Mouse (Mus musculus) neural tube, embryonic 14.5 days (tissue): ENCODE data around the gene Ccs. TPM values are rescaled to one million over a fixed set of nuclear protein-coding genes. Genes with fewer than 3 reads are reported as not detected.
"Not testable (repeated sequence)": the region's sequence is repeated elsewhere in the genome, so short reads cannot be mapped to it uniquely, and the experiment has no call there.

ENCODE experiments used
- ATAC-seq: fragments of 200-750 bp; cut with Nextera tagmentation; 2 replicates; pipeline ENCODE4 v1.8.0; 2017; ENCODE audit warnings: low read depth, mild to moderate bottlenecking, moderate TSS enrichment, moderate library complexity
- H3K27ac ChIP-seq: fragments of 300-500 bp; sonication (generic); 2 replicates; pipeline ENCODE4 v1.5.1; 2014; ENCODE audit warnings: low read depth, mild to moderate bottlenecking, control low read depth, low read length, moderate library complexity, mixed read lengths
- H3K27me3 ChIP-seq: fragments of 300-500 bp; sonication (generic); 2 replicates; pipeline ENCODE4 v1.6.1; 2014; ENCODE audit warnings: low read length; ENCODE audit not compliant: control insufficient read depth, insufficient read depth
- H3K36me3 ChIP-seq: fragments of 300-500 bp; sonication (generic); 2 replicates; pipeline ENCODE4 v1.6.1; 2014; ENCODE audit warnings: low read length, mixed read lengths; ENCODE audit not compliant: control insufficient read depth, insufficient read depth
- H3K4me1 ChIP-seq: fragments of 300-500 bp; sonication (generic); 2 replicates; pipeline ENCODE4 v1.6.1; 2014; ENCODE audit warnings: low read length; ENCODE audit not compliant: control insufficient read depth, insufficient read depth
- H3K4me2 ChIP-seq: fragments of 300-500 bp; sonication (generic); 2 replicates; pipeline ENCODE4 v1.6.1; 2014; ENCODE audit warnings: mild to moderate bottlenecking, low read depth, low read length, control low read depth
- H3K4me3 ChIP-seq: fragments of 300-500 bp; sonication (generic); 2 replicates; pipeline ENCODE4 v1.5.1; 2014; ENCODE audit warnings: low read depth, low read length, control low read depth, mixed read lengths
- H3K9ac ChIP-seq: fragments of 300-500 bp; sonication (generic); replicated peaks from 2 replicates; pipeline ENCODE4 v1.6.1; 2014; ENCODE audit warnings: low read depth, mild to moderate bottlenecking, control low read depth, low read length, mixed read lengths
- H3K9me3 ChIP-seq: fragments of 300-500 bp; sonication (generic); 2 replicates; pipeline ENCODE4 v1.6.1; 2016; ENCODE audit warnings: low read length; ENCODE audit not compliant: control insufficient read depth
- WGBS: fragments of 180-500 bp; shearing (Covaris S2); extraction: QIAGEN DNeasy Blood & Tissue Kit; methylation state at CpG from one replicate; pipeline ENCODE4 v1.1.7; 2014; 5-methylcytosine and 5-hydroxymethylcytosine counted together
- polyA plus RNA-seq: library from polyadenylated mRNA; unstranded; fragments of >200 nt; fragmentation: Nextera tagmentation; extraction: Ambion mirVana; gene quantifications from 2 replicates; pipeline ENCODE4 v1.2.1, GENCODE M21; 2014

The Ccs gene
- polyA plus RNA-seq, 1 experiment from 2014 or later = 38.1 TPM

GRCm38 (mm10) chr19:4817182-4817835 is 21.8 kb downstream of the Ccs start:
- 65% methylated on average over 1 of the region's 1 CpGs for WGBS
- H3K36me3 ChIP-seq = no peaks in the 10 kb centered on the region
- no peaks in the 10 kb centered on the region for H3K4me1 ChIP-seq
- no peak overlapping the region for H3K4me2 ChIP-seq
- H3K27ac ChIP-seq = no peak overlapping the region
- H3K4me3 ChIP-seq = no peak overlapping the region
- H3K9me3 ChIP-seq = no peaks in the 10 kb centered on the region
- no peak for ATAC-seq
- H3K27me3 ChIP-seq = no peaks in the 10 kb centered on the region
- H3K9ac ChIP-seq = no peak overlapping the region

- WGBS = 83% methylated on average over 6 of the region's 6 CpGs
- H3K4me1 ChIP-seq = peaks cover 12% of the 10 kb centered on the region
- no peak for ATAC-seq
- H3K4me2 ChIP-seq = no peak overlapping the region
- no peaks in the 10 kb centered on the region for H3K36me3 ChIP-seq
- H3K27me3 ChIP-seq = no peaks in the 10 kb centered on the region
- H3K27ac ChIP-seq = no peak overlapping the region
- H3K9me3 ChIP-seq = no peaks in the 10 kb centered on the region
- H3K4me3 ChIP-seq = no peak overlapping the region
- H3K9ac ChIP-seq = no peak overlapping the region
Measured at GRCm38 (mm10) chr19:4813015-4813414, 26.1 kb downstream of the Ccs start.

DNA sequence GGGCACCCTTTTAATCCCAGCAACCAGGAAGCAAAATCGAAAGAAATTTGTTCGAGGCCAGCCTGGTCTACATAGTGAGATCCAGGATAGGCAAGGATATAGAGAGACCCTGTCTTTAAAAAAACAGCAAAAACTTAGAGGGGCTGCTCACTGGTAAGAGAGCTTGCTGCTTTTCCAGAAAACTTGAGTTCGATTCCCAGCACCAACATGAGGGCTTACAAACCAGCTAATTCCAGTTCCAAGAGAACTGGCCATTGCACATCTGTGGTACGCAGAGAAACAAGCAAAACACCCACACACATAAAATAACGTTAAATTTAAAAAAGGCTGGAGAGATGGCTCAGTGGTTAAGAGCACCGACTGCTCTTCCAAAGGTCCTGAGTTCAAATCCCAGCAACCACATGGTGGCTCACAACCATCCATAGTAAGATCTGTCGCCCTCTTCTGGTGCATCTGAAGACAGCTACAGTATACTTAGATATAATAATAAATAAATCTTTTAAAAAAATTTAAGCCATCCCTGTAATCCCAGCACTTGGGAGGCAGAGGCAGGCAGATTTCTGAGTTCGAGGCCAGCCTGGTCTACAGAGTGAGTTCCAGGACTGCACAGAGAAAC is 26.7 kb downstream of the Ccs start:
- not testable (repeated sequence) for H3K27ac ChIP-seq, ATAC-seq, H3K36me3 ChIP-seq, H3K27me3 ChIP-seq, H3K9me3 ChIP-seq
- Histone ChIP-seq H3K4me3 (peak overlapping the region; percentile 68), H3K9ac (peak overlapping the region; percentile 69), H3K4me2 (peak overlapping the region; percentile 95), H3K4me1 (peaks cover 12% of the 10 kb centered on the region)
- WGBS = 81% methylated on average over 8 of the region's 8 CpGs

- H3K4me2 ChIP-seq = peak overlapping the region; percentile 95
- no peaks in the 10 kb centered on the region for H3K9me3 ChIP-seq
- H3K4me1 ChIP-seq = peaks cover 12% of the 10 kb centered on the region
- no peaks in the 10 kb centered on the region for H3K27me3 ChIP-seq
- peak overlapping the region; percentile 69 for H3K9ac ChIP-seq
- peak; percentile 32 for ATAC-seq
- 4% methylated on average over 12 of the region's 12 CpGs for WGBS
- no peaks in the 10 kb centered on the region for H3K36me3 ChIP-seq
- H3K27ac ChIP-seq = peak overlapping the region; percentile 95
- peak overlapping the region; percentile 68 for H3K4me3 ChIP-seq
Measured at GRCm38 (mm10) chr19:4811909-4812242, 27.3 kb downstream of the Ccs start.

- peak; percentile 96 for ATAC-seq
- peak within 1 kb of the TSS; percentile 69 for H3K9ac ChIP-seq
- H3K27ac ChIP-seq = peak within 1 kb of the TSS; percentile 95
- H3K9me3 ChIP-seq = no peaks in the 10 kb centered on the region
- H3K4me3 ChIP-seq = peak within 1 kb of the TSS; percentile 68
- no peaks in the 10 kb centered on the region for H3K27me3 ChIP-seq
- under 1% methylated on average over 83 of the region's 83 CpGs for WGBS
- H3K4me1 ChIP-seq = peaks cover 12% of the 10 kb centered on the region
- H3K4me2 ChIP-seq = peak within 1 kb of the TSS; percentile 95
- H3K36me3 ChIP-seq = no peaks in the 10 kb centered on the region
Measured at GRCm38 (mm10) chr19:4811063-4811908, 27.8 kb downstream of the Ccs start, which contains the start of the genes Gm21992 and Rbm14. TSS of gene Gm21992 (minus strand) at chr19:4811612. TSS of gene Rbm14 (minus strand) at chr19:4811634.

- Histone ChIP-seq H3K9me3 (no peaks in the 10 kb centered on the region), H3K36me3 (no peaks in the 10 kb centered on the region), H3K27ac (peak overlapping the region; percentile 95), H3K4me2 (peak overlapping the region; percentile 95), H3K4me1 (peaks cover 12% of the 10 kb centered on the region), H3K27me3 (no peaks in the 10 kb centered on the region), H3K4me3 (peak overlapping the region; percentile 68), H3K9ac (peak overlapping the region; percentile 69)
- ATAC-seq = no peak
- WGBS = 2% methylated on average over 16 of the region's 17 CpGs
Measured at GRCm38 (mm10) chr19:4810746-4811062, 28.4 kb downstream of the Ccs start.

DNA sequence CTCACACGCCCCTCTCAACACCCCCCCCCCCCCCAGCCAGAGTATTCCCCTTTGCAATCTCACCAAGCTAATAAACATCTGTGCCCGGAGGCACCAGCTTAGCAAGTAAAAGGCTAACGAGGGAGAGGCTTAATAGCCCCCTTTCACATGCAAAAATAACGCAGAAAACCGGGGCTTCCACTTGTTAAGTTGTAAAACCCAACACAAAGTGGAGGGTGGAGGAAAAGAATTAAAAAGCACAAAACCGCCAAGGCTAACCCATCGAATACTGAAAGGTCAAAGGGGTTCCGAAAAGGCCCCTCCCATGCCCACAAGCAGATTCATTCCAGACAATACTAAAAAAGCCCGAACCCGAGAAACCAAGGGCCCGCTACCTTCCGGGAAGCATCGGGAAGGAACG is 28.8 kb downstream of the Ccs start:
- Histone ChIP-seq H3K4me2 (peak overlapping the region; percentile 95), H3K27ac (no peak overlapping the region; the same call in 1 of the 2 replicates), H3K27me3 (no peaks in the 10 kb centered on the region), H3K9ac (peak overlapping the region; percentile 69), H3K9me3 (no peaks in the 10 kb centered on the region), H3K36me3 (no peaks in the 10 kb centered on the region), H3K4me1 (peaks cover 12% of the 10 kb centered on the region), H3K4me3 (peak overlapping the region; percentile 68)
- WGBS = under 1% methylated on average over 14 of the region's 14 CpGs
- ATAC-seq = no peak

DNA sequence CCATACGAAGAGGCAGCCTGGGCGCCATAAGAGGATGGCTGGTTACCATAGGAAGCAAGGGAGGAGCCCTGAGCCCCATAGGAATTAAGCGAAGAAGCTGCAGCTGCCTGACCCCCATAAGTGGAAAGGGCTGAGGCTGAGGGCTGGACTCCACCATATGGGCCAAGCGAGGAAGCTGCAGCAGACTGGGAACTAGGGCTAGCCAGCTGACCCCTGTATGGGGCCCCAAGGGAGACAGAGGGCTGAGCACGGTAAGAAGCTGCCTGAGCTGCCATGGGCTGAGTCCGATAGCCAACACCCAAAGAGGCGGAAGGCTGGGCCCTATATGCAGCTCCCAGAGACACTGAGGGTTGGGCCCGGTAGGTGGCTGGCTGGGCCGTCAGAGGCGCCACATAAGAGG is 35.8 kb downstream of the Ccs start:
- Histone ChIP-seq H3K4me3 (no peak overlapping the region), H3K27ac (no peak overlapping the region), H3K4me2 (no peak overlapping the region), H3K27me3 (no peaks in the 10 kb centered on the region), H3K36me3 (peaks cover 31% of the 10 kb centered on the region), H3K4me1 (no peaks in the 10 kb centered on the region), H3K9me3 (no peaks in the 10 kb centered on the region), H3K9ac (no peak overlapping the region)
- WGBS = 78% methylated on average over 9 of the region's 10 CpGs
- no peak for ATAC-seq

DNA sequence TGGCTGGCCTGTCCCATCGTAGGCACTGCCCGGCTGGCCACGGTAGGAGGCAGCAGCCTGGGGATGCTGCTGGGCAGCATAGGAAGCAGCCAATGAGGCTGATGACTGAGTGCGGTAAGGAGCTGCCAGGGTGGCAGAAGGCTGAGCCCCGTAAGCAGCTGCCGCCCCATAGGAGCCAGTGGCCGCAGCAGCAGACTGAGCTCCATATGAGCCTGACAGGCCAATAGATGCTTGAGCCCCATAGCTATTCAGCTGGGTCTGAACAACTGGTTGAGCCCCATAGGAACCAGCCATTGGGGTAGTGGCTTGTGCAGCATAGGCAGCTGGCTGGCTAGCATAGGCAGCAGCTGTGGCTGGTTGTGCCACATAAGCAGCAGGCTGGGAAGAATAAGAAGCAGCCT is 36.4 kb downstream of the Ccs start:
- Histone ChIP-seq H3K36me3 (peaks cover 31% of the 10 kb centered on the region), H3K9ac (no peak overlapping the region), H3K9me3 (no peaks in the 10 kb centered on the region), H3K4me3 (no peak overlapping the region), H3K4me1 (no peaks in the 10 kb centered on the region), H3K4me2 (no peak overlapping the region), H3K27ac (no peak overlapping the region), H3K27me3 (no peaks in the 10 kb centered on the region)
- WGBS = 87% methylated on average over 7 of the region's 7 CpGs
- ATAC-seq = no peak
